8 mouse cellular contexts compared by ENCODE assay signal in the genomic region with DNA sequence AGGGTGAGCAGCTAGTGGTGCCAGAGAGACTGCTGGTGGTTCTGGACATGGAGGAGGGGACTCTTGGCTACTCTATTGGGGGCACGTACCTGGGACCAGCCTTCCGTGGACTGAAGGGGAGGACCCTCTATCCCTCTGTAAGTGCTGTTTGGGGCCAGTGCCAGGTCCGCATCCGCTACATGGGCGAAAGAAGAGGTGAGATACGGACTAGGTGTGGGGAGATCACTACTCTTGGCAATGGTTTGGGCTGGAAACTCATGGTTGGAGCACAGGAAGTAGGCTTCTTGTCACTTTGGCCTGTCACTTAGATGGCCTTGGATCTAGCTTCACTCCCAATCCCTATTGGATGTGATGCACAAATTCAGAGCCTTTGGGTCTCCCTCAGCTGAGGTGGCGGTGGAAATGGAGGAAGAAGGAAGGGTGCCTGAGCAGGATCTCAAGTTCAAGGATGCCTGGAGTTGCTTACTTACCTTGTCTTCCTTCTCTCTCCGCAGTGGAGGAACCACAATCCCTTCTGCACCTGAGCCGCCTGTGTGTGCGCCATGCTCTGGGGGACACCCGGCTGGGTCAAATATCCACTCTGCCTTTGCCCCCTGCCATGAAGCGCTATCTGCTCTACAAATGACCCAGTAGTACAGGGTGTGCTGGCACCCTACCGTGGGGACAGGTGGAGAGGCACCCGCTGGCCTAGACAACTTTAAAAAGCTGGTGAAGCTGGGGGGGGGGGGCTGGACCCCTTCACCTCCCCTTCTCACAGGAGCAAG. TPM values are rescaled to one million over a fixed set of nuclear protein-coding genes. Genes with fewer than 3 reads are reported as not detected.
DNase-seq lines count a peak whose midpoint lies in the region; ATAC-seq lines count a peak whose summit lies in the region.

No protein-coding gene starts in this region.

- peak overlapping the region; percentile 70 for H3K4me3 ChIP-seq in kidney, embryonic 15.5 days (replicated peaks)
- peak overlapping the region; percentile 91 for H3K4me3 ChIP-seq in brown adipose tissue, adult 24 weeks (ENCODE audit: insufficient read depth, low read depth, low read length)
- H3K4me3 ChIP-seq in hindbrain, embryonic 10.5 days = peak overlapping the region; percentile 69
- peak overlapping the region; percentile 54 for H3K4me3 ChIP-seq in midbrain, embryonic 13.5 days (replicated peaks)

- H3K4me1 ChIP-seq in kidney, embryonic 15.5 days = peaks cover 77% of the 10 kb centered on the region
- peaks cover 16% of the 10 kb centered on the region for H3K4me1 ChIP-seq in brown adipose tissue, adult 24 weeks (ENCODE audit: control insufficient read depth, insufficient read depth, insufficient read length, low read length)
- peaks cover 80% of the 10 kb centered on the region for H3K4me1 ChIP-seq in hindbrain, embryonic 10.5 days (replicated peaks)
- peaks cover 72% of the 10 kb centered on the region for H3K4me1 ChIP-seq in midbrain, embryonic 13.5 days (replicated peaks)

- 44% methylated on average over 14 of the region's 14 CpGs for WGBS in kidney, embryonic 15.5 days
- 41% methylated on average over 14 of the region's 14 CpGs for WGBS in hindbrain, embryonic 10.5 days
- 44% methylated on average over 14 of the region's 14 CpGs for WGBS in midbrain, embryonic 13.5 days

- H3K36me3 ChIP-seq in kidney, embryonic 15.5 days = peaks cover 23% of the 10 kb centered on the region
- peaks cover 29% of the 10 kb centered on the region for H3K36me3 ChIP-seq in hindbrain, embryonic 10.5 days
- peaks cover 16% of the 10 kb centered on the region for H3K36me3 ChIP-seq in midbrain, embryonic 13.5 days

- no peaks in the 10 kb centered on the region for H3K27me3 ChIP-seq in kidney, embryonic 15.5 days
- no peaks in the 10 kb centered on the region for H3K27me3 ChIP-seq in hindbrain, embryonic 10.5 days (ENCODE audit: insufficient read depth, poor library complexity, severe bottlenecking)
- no peaks in the 10 kb centered on the region for H3K27me3 ChIP-seq in midbrain, embryonic 13.5 days

- H3K9ac ChIP-seq in kidney, embryonic 15.5 days = peak overlapping the region; percentile 68
- H3K9ac ChIP-seq in midbrain, embryonic 13.5 days (replicated peaks) = peak overlapping the region; percentile 71

- no peak for ATAC-seq in kidney, embryonic 15.5 days (replicated peaks; ENCODE audit: low FRiP score)
- peak; percentile 1; the same call in 1 of the 2 replicates for ATAC-seq in midbrain, embryonic 13.5 days

- no peaks in the 10 kb centered on the region for H3K9me3 ChIP-seq in kidney, embryonic 15.5 days (replicated peaks)
- H3K9me3 ChIP-seq in hindbrain, embryonic 10.5 days = no peaks in the 10 kb centered on the region
- no peaks in the 10 kb centered on the region for H3K9me3 ChIP-seq in midbrain, embryonic 13.5 days

- H3K27ac ChIP-seq in kidney, embryonic 15.5 days = peak overlapping the region; percentile 98
- 0 out of 2 replicates have a peak overlapping the region, but pooled peaks have one; percentile 7 for H3K27ac ChIP-seq in brown adipose tissue, adult 24 weeks (replicated peaks; ENCODE audit: low read depth, low read length)
- peak overlapping the region; percentile 90 for H3K27ac ChIP-seq in hindbrain, embryonic 10.5 days
- H3K27ac ChIP-seq in midbrain, embryonic 13.5 days = peak overlapping the region; percentile 74

- peak overlapping the region; percentile 96 for H3K4me2 ChIP-seq in kidney, embryonic 15.5 days
- H3K4me2 ChIP-seq in midbrain, embryonic 13.5 days (replicated peaks) = peak overlapping the region; percentile 96

- DNase-seq in kidney, postnatal 36 days = no peak
- no peak for DNase-seq in hindbrain, embryonic 10.5 days (ENCODE audit: low spot score)
- no peak for DNase-seq in MN1 (ENCODE audit: low spot score)
- no peak for DNase-seq in thymus, postnatal 25 days
- no peak for DNase-seq in layer of hippocampus, postnatal 10 days (ENCODE audit: low spot score in 2 of 2)

RNA-seq across cellular contexts. Expression of gene Spsb2, which starts 1.5 kb away (rescaled TPM):
- polyA plus RNA-seq in kidney, embryonic 15.5 days (2015; fragmentation: Nextera tagmentation; extraction: Ambion mirVana) = 15.3 and 18.2 TPM in 2 replicates
- 5.1 and 7.3 TPM in 2 replicates for polyA plus RNA-seq in brown adipose tissue, adult 24 weeks (2012; ENCODE audit: insufficient read depth, insufficient read length, missing spikeins)
- polyA plus RNA-seq in hindbrain, embryonic 10.5 days (2016; fragmentation: Nextera tagmentation; extraction: Ambion mirVana) = 8.3 and 8.7 TPM in 2 replicates
- polyA plus RNA-seq in midbrain, embryonic 13.5 days (2015; fragmentation: Nextera tagmentation; extraction: Ambion mirVana) = 7.7 and 8.2 TPM in 2 replicates
- total RNA-seq in layer of hippocampus, postnatal 10 days (2021) = 1 to 10 TPM; 3.3 to 5.0 TPM

RNA-seq across cellular contexts. Expression of gene Tpi1, which starts 4.1 kb away (rescaled TPM):
- 717 and 755 TPM in 2 replicates for polyA plus RNA-seq in kidney, embryonic 15.5 days (2015; fragmentation: Nextera tagmentation; extraction: Ambion mirVana)
- polyA plus RNA-seq in brown adipose tissue, adult 24 weeks (2012; ENCODE audit: insufficient read depth, insufficient read length, missing spikeins) = 519 and 573 TPM in 2 replicates
- polyA plus RNA-seq in hindbrain, embryonic 10.5 days (2016; fragmentation: Nextera tagmentation; extraction: Ambion mirVana) = 794 and 931 TPM in 2 replicates
- 329 and 343 TPM in 2 replicates for polyA plus RNA-seq in midbrain, embryonic 13.5 days (2015; fragmentation: Nextera tagmentation; extraction: Ambion mirVana)
- 100 to 1,000 TPM; 466 to 472 TPM for total RNA-seq in layer of hippocampus, postnatal 10 days (2021)

RNA-seq across cellular contexts. Expression of gene Usp5, which starts 19.3 kb away (rescaled TPM):
- 149 and 175 TPM in 2 replicates for polyA plus RNA-seq in kidney, embryonic 15.5 days (2015; fragmentation: Nextera tagmentation; extraction: Ambion mirVana)
- 35.8 and 39.4 TPM in 2 replicates for polyA plus RNA-seq in brown adipose tissue, adult 24 weeks (2012; ENCODE audit: insufficient read depth, insufficient read length, missing spikeins)
- polyA plus RNA-seq in hindbrain, embryonic 10.5 days (2016; fragmentation: Nextera tagmentation; extraction: Ambion mirVana) = 206 and 211 TPM in 2 replicates
- polyA plus RNA-seq in midbrain, embryonic 13.5 days (2015; fragmentation: Nextera tagmentation; extraction: Ambion mirVana) = 202 and 204 TPM in 2 replicates
- total RNA-seq in layer of hippocampus, postnatal 10 days (2021) = 100 to 1,000 TPM; 181 to 187 TPM

RNA-seq across cellular contexts. Expression of gene Cdca3, which starts 19.4 kb away (rescaled TPM):
- polyA plus RNA-seq in kidney, embryonic 15.5 days (2015; fragmentation: Nextera tagmentation; extraction: Ambion mirVana) = 178 and 185 TPM in 2 replicates
- polyA plus RNA-seq in brown adipose tissue, adult 24 weeks (2012; ENCODE audit: insufficient read depth, insufficient read length, missing spikeins) = 2.4 TPM in 1 of 2 replicates, not detected in the other
- 232 and 255 TPM in 2 replicates for polyA plus RNA-seq in hindbrain, embryonic 10.5 days (2016; fragmentation: Nextera tagmentation; extraction: Ambion mirVana)
- polyA plus RNA-seq in midbrain, embryonic 13.5 days (2015; fragmentation: Nextera tagmentation; extraction: Ambion mirVana) = 82.7 and 89.5 TPM in 2 replicates
- 1 to 10 TPM; 5.4 to 6.1 TPM for total RNA-seq in layer of hippocampus, postnatal 10 days (2021)

RNA-seq across cellular contexts. Expression of gene Gnb3, which starts 30.1 kb away (rescaled TPM):
- 1.1 and 2.9 TPM in 2 replicates for polyA plus RNA-seq in kidney, embryonic 15.5 days (2015; fragmentation: Nextera tagmentation; extraction: Ambion mirVana)
- polyA plus RNA-seq in brown adipose tissue, adult 24 weeks (2012; ENCODE audit: insufficient read depth, insufficient read length, missing spikeins) = not detected in 2 replicates
- 0.44 and 0.76 TPM in 2 replicates for polyA plus RNA-seq in hindbrain, embryonic 10.5 days (2016; fragmentation: Nextera tagmentation; extraction: Ambion mirVana)
- 5.1 and 7.5 TPM in 2 replicates for polyA plus RNA-seq in midbrain, embryonic 13.5 days (2015; fragmentation: Nextera tagmentation; extraction: Ambion mirVana)
- total RNA-seq in layer of hippocampus, postnatal 10 days (2021) = under 1 TPM in 1 of 2 experiments, not detected in 1; 0.27 TPM

Comparison
In these comparisons a context has a peak if more than half of its experiments do, and no peak if none do; other contexts are left out.
1. H3K27ac ChIP-seq: peak in every context shown above with its lines; median percentile 98 in kidney, embryonic 15.5 days; 90 in hindbrain, embryonic 10.5 days; 74 in midbrain, embryonic 13.5 days; 7 in brown adipose tissue, adult 24 weeks.